Mouse (Mus musculus): Measurements from ENCODE around the gene Ero1lb. TPM values are rescaled to one million over a fixed set of nuclear protein-coding genes. Genes with fewer than 3 reads are reported as not detected.
A peak's percentile ranks its signal among the peaks of the same experiment; 100 is the strongest.

Ero1lb gene
- polyA plus RNA-seq, 1 experiment, result 26.2 TPM

GRCm38 (mm10) chr13:12542006-12542981, 23.4 kb upstream of the Ero1lb start:
- no peak overlapping the region for H3K27ac ChIP-seq (ENCODE audit: insufficient read depth, low read depth, low read length)
- TF ChIP-seq CTCF (IDR thresholded peaks at IDR 0.05; ENCODE audit: low read depth, low read length), result 0 out of 2 replicates have a peak, but pooled peaks have one; percentile 4
- TF ChIP-seq POLR2A (IDR thresholded peaks at IDR 0.05; ENCODE audit: borderline replicate concordance, low read depth, low read length), result no peak
- peak overlapping the region; percentile 1 for H3K4me3 ChIP-seq (ENCODE audit: insufficient read depth, low read length)
- peaks cover 4% of the 10 kb centered on the region; the same call in 1 of the 2 replicates for H3K4me1 ChIP-seq (ENCODE audit: control insufficient read depth, insufficient read depth, low read length)

GRCm38 (mm10) chr13:12543246-12543645, 22.4 kb upstream of the Ero1lb start:
- Histone ChIP-seq H3K27ac (ENCODE audit: insufficient read depth, low read depth, low read length) (no peak overlapping the region), H3K4me3 (ENCODE audit: insufficient read depth, low read length) (no peak overlapping the region), H3K4me1 (ENCODE audit: control insufficient read depth, insufficient read depth, low read length) (peaks cover 4% of the 10 kb centered on the region; the same call in 1 of the 2 replicates)
- TF ChIP-seq CTCF (IDR thresholded peaks at IDR 0.05; ENCODE audit: low read depth, low read length) (no peak), POLR2A (IDR thresholded peaks at IDR 0.05; ENCODE audit: borderline replicate concordance, low read depth, low read length) (no peak)

DNA sequence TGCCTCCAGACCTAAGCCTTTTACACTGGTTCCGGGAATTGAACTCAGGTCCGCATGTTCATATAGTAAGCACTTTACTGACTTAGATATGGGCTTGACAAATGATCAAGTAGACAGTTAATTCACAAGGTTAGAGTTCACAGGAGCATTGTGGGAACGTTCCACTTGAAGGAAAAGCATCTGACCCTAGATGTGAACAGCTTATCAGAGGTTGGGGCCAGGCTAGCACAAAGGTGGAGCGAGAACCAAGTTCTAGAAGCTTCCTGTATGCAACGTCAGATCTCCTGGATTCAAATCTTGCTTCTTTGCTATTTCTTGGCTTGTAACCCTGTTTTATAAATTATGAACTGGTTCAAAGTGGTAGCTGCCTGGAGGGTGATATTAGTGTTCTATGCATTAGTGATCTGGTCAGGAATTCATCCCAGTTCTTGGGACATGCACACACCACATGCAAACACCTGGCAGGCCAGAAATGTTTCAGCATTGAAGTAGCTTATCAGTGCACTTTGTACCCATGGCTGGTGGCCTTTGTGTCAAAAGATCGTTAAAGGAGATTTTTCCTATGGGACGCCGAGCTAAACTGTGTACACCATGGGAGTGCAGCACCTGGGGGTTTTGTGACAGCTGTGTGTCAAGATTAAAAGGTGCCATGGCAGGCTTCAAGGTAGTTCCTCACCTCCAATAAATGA, 21.6 kb upstream of the Ero1lb start:
- Histone ChIP-seq H3K4me3 (ENCODE audit: insufficient read depth, low read length) (no peak overlapping the region), H3K4me1 (ENCODE audit: control insufficient read depth, insufficient read depth, low read length) (peaks cover 4% of the 10 kb centered on the region; the same call in 1 of the 2 replicates), H3K27ac (ENCODE audit: insufficient read depth, low read depth, low read length) (no peak overlapping the region)
- TF ChIP-seq CTCF (IDR thresholded peaks at IDR 0.05; ENCODE audit: low read depth, low read length) (no peak), POLR2A (IDR thresholded peaks at IDR 0.05; ENCODE audit: borderline replicate concordance, low read depth, low read length) (no peak)

GRCm38 (mm10) chr13:12554211-12554610, 11.5 kb upstream of the Ero1lb start:
- H3K4me1 ChIP-seq (ENCODE audit: control insufficient read depth, insufficient read depth, low read length), result no peaks in the 10 kb centered on the region
- no peak overlapping the region for H3K4me3 ChIP-seq (ENCODE audit: insufficient read depth, low read length)
- no peak overlapping the region for H3K27ac ChIP-seq (ENCODE audit: insufficient read depth, low read depth, low read length)
- no peak for TF ChIP-seq CTCF (IDR thresholded peaks at IDR 0.05; ENCODE audit: low read depth, low read length)
- TF ChIP-seq POLR2A (IDR thresholded peaks at IDR 0.05; ENCODE audit: borderline replicate concordance, low read depth, low read length), result no peak

- Histone ChIP-seq H3K4me3 (ENCODE audit: insufficient read depth, low read length) (no peak overlapping the region), H3K4me1 (ENCODE audit: control insufficient read depth, insufficient read depth, low read length) (no peaks in the 10 kb centered on the region), H3K27ac (ENCODE audit: insufficient read depth, low read depth, low read length) (no peak overlapping the region)
- TF ChIP-seq POLR2A (IDR thresholded peaks at IDR 0.05; ENCODE audit: borderline replicate concordance, low read depth, low read length), result no peak
- TF ChIP-seq CTCF (IDR thresholded peaks at IDR 0.05; ENCODE audit: low read depth, low read length), result no peak
Measured at GRCm38 (mm10) chr13:12559044-12559443, 6.6 kb upstream of the Ero1lb start.

GRCm38 (mm10) chr13:12559462-12560120, 6.1 kb upstream of the Ero1lb start:
- TF ChIP-seq CTCF (IDR thresholded peaks at IDR 0.05; ENCODE audit: low read depth, low read length) (no peak), POLR2A (IDR thresholded peaks at IDR 0.05; ENCODE audit: borderline replicate concordance, low read depth, low read length) (no peak)
- Histone ChIP-seq H3K27ac (ENCODE audit: insufficient read depth, low read depth, low read length) (no peak overlapping the region), H3K4me1 (ENCODE audit: control insufficient read depth, insufficient read depth, low read length) (no peaks in the 10 kb centered on the region), H3K4me3 (ENCODE audit: insufficient read depth, low read length) (no peak overlapping the region)

GRCm38 (mm10) chr13:12561729-12562128, 3.9 kb upstream of the Ero1lb start:
- Histone ChIP-seq H3K4me1 (ENCODE audit: control insufficient read depth, insufficient read depth, low read length) (peaks cover 5% of the 10 kb centered on the region), H3K27ac (ENCODE audit: insufficient read depth, low read depth, low read length) (no peak overlapping the region), H3K4me3 (ENCODE audit: insufficient read depth, low read length) (no peak overlapping the region)
- TF ChIP-seq CTCF (IDR thresholded peaks at IDR 0.05; ENCODE audit: low read depth, low read length), result no peak
- no peak for TF ChIP-seq POLR2A (IDR thresholded peaks at IDR 0.05; ENCODE audit: borderline replicate concordance, low read depth, low read length)

DNA sequence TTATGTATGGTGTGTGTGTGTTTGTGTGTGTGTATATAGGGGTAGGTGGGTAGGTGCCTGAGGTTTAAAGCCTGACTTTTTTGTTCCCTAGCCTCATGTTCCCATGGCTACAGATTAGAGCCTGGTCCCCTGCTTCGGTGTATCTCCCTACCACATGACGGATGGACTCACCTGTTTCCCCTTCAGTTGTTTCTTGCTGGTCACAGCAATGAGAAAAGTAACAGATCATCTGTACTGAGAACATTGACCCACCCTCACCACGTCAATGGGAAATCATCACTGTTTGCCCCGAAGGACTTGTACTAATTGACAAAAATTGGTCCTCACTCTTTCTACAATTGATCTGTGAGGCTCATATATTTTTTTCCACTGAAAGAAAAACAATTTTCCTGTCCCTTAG, 3.4 kb upstream of the Ero1lb start:
- Histone ChIP-seq H3K4me1 (ENCODE audit: control insufficient read depth, insufficient read depth, low read length) (peaks cover 9% of the 10 kb centered on the region), H3K27ac (ENCODE audit: insufficient read depth, low read depth, low read length) (no peak overlapping the region), H3K4me3 (ENCODE audit: insufficient read depth, low read length) (no peak overlapping the region)
- TF ChIP-seq CTCF (IDR thresholded peaks at IDR 0.05; ENCODE audit: low read depth, low read length), result no peak
- TF ChIP-seq POLR2A (IDR thresholded peaks at IDR 0.05; ENCODE audit: borderline replicate concordance, low read depth, low read length), result no peak

DNA sequence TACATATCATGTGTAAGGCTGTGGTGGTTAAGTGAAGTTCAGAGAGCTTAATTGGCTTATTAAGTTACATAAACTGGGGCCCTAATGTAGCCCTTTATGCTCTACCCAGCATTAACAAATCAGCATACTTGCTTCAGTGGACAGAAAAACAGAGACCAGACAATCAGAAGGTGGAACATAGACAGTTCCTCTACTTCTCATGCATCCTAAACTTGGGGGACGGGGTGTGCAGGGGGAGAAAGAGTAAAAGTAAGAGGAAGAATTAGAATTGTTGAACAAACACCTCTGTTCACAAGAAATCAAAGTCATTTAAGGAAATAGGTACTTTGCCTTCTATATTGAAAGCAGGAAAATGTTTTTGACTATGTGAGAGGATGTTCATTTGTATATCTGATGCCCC, 2.3 kb downstream of the Ero1lb start:
- TF ChIP-seq CTCF (IDR thresholded peaks at IDR 0.05; ENCODE audit: low read depth, low read length), result no peak
- no peak for TF ChIP-seq POLR2A (IDR thresholded peaks at IDR 0.05; ENCODE audit: borderline replicate concordance, low read depth, low read length)
- H3K4me1 ChIP-seq (ENCODE audit: control insufficient read depth, insufficient read depth, low read length), result peaks cover 31% of the 10 kb centered on the region

More for the DNA sequence above, 2.3 kb downstream of the Ero1lb start:
- no peak overlapping the region for H3K4me3 ChIP-seq (ENCODE audit: insufficient read depth, low read length)
- H3K27ac ChIP-seq (ENCODE audit: insufficient read depth, low read depth, low read length), result no peak overlapping the region
